Mouse (Mus musculus): Measurements from ENCODE around the gene Lrrc34. TPM values are rescaled to one million over a fixed set of nuclear protein-coding genes. Genes with fewer than 3 reads are reported as not detected.

The Lrrc34 gene
- polyA plus RNA-seq, 1 experiment from 2014 or later: 0.88 TPM

DNA sequence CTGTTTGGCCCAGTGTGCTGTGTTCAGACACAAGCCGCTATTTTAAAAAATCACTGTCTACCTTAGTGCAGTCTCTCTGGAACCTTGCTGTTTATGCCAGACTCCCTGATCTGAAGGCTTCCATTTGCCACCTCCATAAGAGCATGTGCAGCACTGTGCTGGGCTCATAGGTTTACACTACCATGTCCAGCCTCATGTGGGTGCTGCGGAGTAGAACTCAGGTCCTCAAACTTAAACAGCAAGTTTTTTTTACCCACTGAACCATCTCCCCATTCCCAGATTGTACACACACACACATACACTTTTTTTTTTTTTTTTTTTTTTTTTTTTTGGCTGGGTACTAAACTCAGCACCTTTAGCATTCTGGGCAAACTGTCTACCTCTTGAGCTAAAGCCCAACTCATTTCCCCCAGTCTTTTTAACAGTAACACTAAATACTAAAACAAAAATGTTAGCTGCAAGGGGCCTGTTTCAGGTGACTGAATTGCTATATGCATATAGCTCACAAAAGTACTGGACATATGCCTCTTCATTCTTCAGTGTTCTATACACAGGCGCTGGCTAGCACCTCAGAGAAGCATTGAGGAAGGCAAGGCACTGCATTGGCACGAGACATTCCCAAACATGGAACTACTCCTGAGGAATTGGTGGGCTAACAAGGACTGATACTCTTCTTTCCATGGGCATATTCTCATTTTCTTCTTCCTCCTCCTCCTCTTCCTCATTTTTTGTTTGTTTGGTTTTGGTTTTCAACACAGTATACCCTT lies 53.8 kb downstream of the Lrrc34 start:
- no peak overlapping the region for H3K9ac ChIP-seq (ENCODE audit: low read length)
- H3K27ac ChIP-seq (ENCODE audit: low read length): no peak overlapping the region
- H3K36me3 ChIP-seq (ENCODE audit: control insufficient read depth, insufficient read depth): no peaks in the 10 kb centered on the region
- no peak overlapping the region for H3K4me2 ChIP-seq (ENCODE audit: low read depth, low read length)
- H3K27me3 ChIP-seq (ENCODE audit: control insufficient read depth, insufficient read depth, low read length): no peaks in the 10 kb centered on the region
- no peak for ATAC-seq (replicated peaks; ENCODE audit: extremely low read depth, insufficient read depth, low FRiP score)
- 74% methylated on average over 4 of the region's 4 CpGs for WGBS
- no peaks in the 10 kb centered on the region for H3K4me1 ChIP-seq (ENCODE audit: control insufficient read depth, insufficient read depth, low read length)
- no peak overlapping the region for H3K4me3 ChIP-seq (ENCODE audit: low read length)
- H3K9me3 ChIP-seq (replicated peaks; ENCODE audit: control insufficient read depth, low read length): no peaks in the 10 kb centered on the region

DNA sequence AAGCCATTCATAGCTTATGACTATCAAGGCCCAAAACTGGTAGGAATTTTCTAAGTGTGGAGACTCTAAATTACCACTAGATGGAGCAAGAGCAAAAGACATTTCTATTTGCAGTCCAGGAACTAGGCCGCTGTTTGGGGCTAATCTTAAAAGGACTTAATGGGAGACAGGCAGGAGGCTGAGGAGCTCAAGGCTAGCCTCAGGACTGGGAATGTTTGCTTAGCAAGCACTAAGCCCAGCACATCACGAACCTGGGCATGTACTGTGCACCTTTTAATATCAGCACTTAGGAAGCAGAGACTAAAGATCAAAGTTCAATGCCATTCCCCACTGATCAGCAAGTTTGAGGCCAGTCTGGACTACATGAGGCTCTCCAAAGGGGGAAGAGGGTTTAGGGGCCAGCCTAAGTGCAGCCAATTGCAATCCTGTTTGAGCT lies 55.2 kb downstream of the Lrrc34 start:
- no peak for ATAC-seq (replicated peaks; ENCODE audit: extremely low read depth, insufficient read depth, low FRiP score)
- H3K4me3 ChIP-seq (ENCODE audit: low read length): no peak overlapping the region
- no peak overlapping the region for H3K27ac ChIP-seq (ENCODE audit: low read length)
- no peaks in the 10 kb centered on the region for H3K36me3 ChIP-seq (ENCODE audit: control insufficient read depth, insufficient read depth)
- H3K27me3 ChIP-seq (ENCODE audit: control insufficient read depth, insufficient read depth, low read length): no peaks in the 10 kb centered on the region
- H3K4me1 ChIP-seq (ENCODE audit: control insufficient read depth, insufficient read depth, low read length): no peaks in the 10 kb centered on the region
- H3K9ac ChIP-seq (ENCODE audit: low read length): no peak overlapping the region
- H3K4me2 ChIP-seq (ENCODE audit: low read depth, low read length): no peak overlapping the region
- 4% methylated on average over 2 of the region's 2 CpGs for WGBS
- no peaks in the 10 kb centered on the region for H3K9me3 ChIP-seq (replicated peaks; ENCODE audit: control insufficient read depth, low read length)

DNA sequence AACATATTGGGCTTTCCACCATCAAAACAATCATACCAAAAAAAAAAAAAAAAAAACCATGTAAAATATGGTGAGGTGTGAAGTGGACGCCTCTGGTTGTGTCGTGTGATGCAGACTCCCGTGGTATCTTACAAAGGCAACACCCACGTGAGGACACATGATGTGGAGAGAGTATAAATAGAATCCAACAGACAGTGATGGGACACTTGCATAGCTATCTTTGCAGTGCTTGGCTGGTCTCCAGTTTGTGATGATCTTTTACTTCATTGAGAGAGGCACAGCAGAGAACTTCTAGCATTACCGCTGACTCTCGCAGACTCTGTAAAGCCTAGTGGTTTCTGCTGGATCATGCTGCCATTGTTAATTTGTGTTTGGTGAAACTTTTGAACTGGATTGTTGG lies 58.8 kb downstream of the Lrrc34 start:
- WGBS: 39% methylated on average over 6 of the region's 6 CpGs
- H3K9me3 ChIP-seq (replicated peaks; ENCODE audit: control insufficient read depth, low read length): no peaks in the 10 kb centered on the region
- H3K4me2 ChIP-seq (ENCODE audit: low read depth, low read length): no peak overlapping the region
- H3K27me3 ChIP-seq (ENCODE audit: control insufficient read depth, insufficient read depth, low read length): no peaks in the 10 kb centered on the region
- no peaks in the 10 kb centered on the region for H3K36me3 ChIP-seq (ENCODE audit: control insufficient read depth, insufficient read depth)
- no peak for ATAC-seq (replicated peaks; ENCODE audit: extremely low read depth, insufficient read depth, low FRiP score)
- H3K9ac ChIP-seq (ENCODE audit: low read length): no peak overlapping the region
- H3K27ac ChIP-seq (ENCODE audit: low read length): no peak overlapping the region
- no peaks in the 10 kb centered on the region for H3K4me1 ChIP-seq (ENCODE audit: control insufficient read depth, insufficient read depth, low read length)
- H3K4me3 ChIP-seq (ENCODE audit: low read length): no peak overlapping the region

Other genes with a start within 250 kb of the Lrrc34 start
- gene Mecom, start 99.9 kb downstream of the Lrrc34 start, polyA plus RNA-seq (2015; fragmentation: Nextera tagmentation; extraction: Ambion mirVana): 12.7 and 17.4 TPM in 2 replicates
- not detected in 2 replicates for gene Actrt3, start 47.9 kb downstream of the Lrrc34 start, polyA plus RNA-seq (2015; fragmentation: Nextera tagmentation; extraction: Ambion mirVana)
- gene Mynn, start 45.8 kb downstream of the Lrrc34 start, polyA plus RNA-seq (2015; fragmentation: Nextera tagmentation; extraction: Ambion mirVana): 21.5 and 28.4 TPM in 2 replicates
- not detected in 2 replicates for gene Lrriq4, start 3.4 kb downstream of the Lrrc34 start, polyA plus RNA-seq (2015; fragmentation: Nextera tagmentation; extraction: Ambion mirVana)
- gene Lrrc31, start 52.0 kb upstream of the Lrrc34 start, polyA plus RNA-seq (2015; fragmentation: Nextera tagmentation; extraction: Ambion mirVana): 0.13 TPM in 1 of 2 replicates, not detected in the other
- gene Samd7, start 98.4 kb upstream of the Lrrc34 start, polyA plus RNA-seq (2015; fragmentation: Nextera tagmentation; extraction: Ambion mirVana): not detected in 2 replicates
- gene Sec62, start 145.0 kb upstream of the Lrrc34 start, polyA plus RNA-seq (2015; fragmentation: Nextera tagmentation; extraction: Ambion mirVana): 38.9 and 45.8 TPM in 2 replicates
- gene Gpr160, start 208.1 kb upstream of the Lrrc34 start, polyA plus RNA-seq (2015; fragmentation: Nextera tagmentation; extraction: Ambion mirVana): 1.7 and 2.5 TPM in 2 replicates